Mouse (Mus musculus): Measurements from ENCODE around the gene Creb3l1. TPM values are rescaled to one million over a fixed set of nuclear protein-coding genes. Genes with fewer than 3 reads are reported as not detected.
A peak's percentile ranks its signal among the peaks of the same experiment; 100 is the strongest.

Creb3l1 gene
- polyA plus RNA-seq, 1 experiment from 2014 or later, result 0.96 TPM

DNA sequence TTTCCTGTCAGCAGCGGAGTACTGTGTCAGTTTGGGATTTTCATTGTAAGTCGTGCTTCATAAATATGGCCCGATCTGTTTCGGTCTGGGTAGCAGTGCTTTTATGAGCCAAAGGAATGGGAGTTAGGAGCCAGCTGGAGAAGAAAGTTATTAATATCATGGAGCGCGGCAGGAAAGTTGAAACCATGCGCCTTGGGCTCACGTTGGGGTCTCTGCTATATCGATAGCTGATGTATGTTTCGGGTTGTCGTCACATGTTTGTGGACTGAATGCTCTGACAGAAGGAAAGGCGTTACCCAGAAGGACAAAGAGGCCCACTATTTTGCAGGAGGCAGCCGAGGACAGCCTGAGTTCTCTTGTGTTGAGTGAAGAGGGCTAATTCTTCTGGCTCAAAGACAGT is 32.5 kb upstream of the Creb3l1 start:
- Histone ChIP-seq H3K4me3 (no peak overlapping the region), H3K27me3 (ENCODE audit: low read depth, poor library complexity, severe bottlenecking) (peaks cover 97% of the 10 kb centered on the region), H3K36me3 (no peaks in the 10 kb centered on the region), H3K27ac (replicated peaks) (no peak overlapping the region), H3K4me1 (peaks cover 36% of the 10 kb centered on the region), H3K9me3 (replicated peaks) (no peaks in the 10 kb centered on the region)
- WGBS, result 88% methylated on average over 13 of the region's 13 CpGs
- DNase-seq (ENCODE audit: low spot score), result no peak

DNA sequence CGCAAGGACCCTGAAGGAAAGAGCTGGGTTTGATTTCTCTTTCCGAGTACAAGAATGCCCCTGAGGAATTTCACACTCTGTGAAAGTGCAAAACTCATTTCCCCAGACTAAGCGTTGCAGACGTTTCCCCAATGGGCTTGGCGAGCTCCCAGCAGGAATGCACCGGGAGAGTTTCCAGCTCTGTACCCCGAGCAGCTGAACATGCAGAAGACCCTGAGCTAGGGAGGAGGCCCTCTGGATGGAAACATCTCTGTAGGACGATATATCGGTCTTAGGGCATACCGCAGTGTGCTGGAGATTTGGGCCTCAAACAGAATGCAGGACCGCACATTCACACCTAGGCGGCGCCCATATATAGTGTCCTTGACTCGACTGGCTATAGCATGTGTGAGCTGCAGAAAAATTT is 31.5 kb upstream of the Creb3l1 start:
- Histone ChIP-seq H3K4me3 (peak overlapping the region; percentile 45), H3K36me3 (no peaks in the 10 kb centered on the region), H3K9me3 (replicated peaks) (no peaks in the 10 kb centered on the region), H3K27ac (replicated peaks) (peak overlapping the region; percentile 76), H3K4me1 (peaks cover 36% of the 10 kb centered on the region), H3K27me3 (ENCODE audit: low read depth, poor library complexity, severe bottlenecking) (peaks cover 91% of the 10 kb centered on the region)
- WGBS, result 3% methylated on average over 14 of the region's 14 CpGs
- peak; percentile 73 for DNase-seq (ENCODE audit: low spot score)

DNA sequence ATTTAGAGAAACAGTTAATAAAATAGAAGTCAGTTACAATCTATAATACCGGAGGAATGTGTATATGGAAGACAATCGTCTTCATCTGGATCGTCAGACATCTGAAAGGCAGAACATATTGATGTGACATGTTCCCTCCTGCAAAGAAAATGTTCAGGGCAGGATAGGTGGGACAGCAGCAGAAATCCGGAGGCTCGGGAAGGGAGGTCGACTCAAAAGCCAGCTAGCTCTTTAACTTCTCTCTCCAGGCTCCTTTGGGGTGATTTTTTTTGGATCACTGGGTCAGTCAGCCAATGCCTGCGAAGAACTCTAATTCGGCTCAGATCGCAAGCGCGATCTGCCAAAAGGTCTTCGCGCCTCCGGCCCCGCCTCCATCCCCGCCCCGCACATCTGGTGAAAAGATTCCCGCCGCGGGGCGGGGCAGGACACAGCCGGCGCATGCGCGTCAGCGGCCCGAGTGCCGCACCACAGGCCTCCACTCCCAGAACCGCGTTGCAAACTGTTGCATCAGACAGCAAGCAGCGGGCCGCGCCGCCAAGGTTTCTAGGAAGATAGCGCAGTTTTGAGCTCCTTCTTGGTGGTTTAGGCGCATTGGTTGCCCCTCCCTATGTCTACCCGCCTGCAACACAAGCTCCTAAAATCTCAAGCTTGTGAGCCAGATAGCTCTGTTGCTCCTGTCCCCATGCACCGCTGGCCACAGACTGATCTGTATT is 31.0 kb upstream of the Creb3l1 start:
- peaks cover 91% of the 10 kb centered on the region for H3K27me3 ChIP-seq (ENCODE audit: low read depth, poor library complexity, severe bottlenecking)

DNA sequence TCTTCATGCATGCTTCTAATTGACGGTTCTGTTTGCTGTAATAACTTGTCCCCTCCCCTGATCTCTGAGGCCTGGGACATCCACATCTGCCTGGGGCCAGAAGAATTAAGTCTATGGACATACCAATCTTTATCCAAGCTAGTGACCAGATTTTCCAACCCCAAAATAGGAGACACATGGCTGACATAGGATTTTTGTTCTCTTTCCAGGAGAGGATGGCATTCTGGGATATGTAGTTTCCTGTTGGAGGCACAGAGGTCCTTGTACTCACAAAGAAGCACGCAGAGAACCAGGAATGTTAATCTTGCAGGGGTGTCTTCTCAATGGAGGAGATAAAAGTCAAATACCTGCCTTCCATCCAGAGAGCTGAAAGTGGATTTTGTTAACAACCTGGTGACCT is 28.5 kb upstream of the Creb3l1 start:
- DNase-seq (ENCODE audit: low spot score), result no peak
- Histone ChIP-seq H3K27ac (replicated peaks) (no peak overlapping the region), H3K27me3 (ENCODE audit: low read depth, poor library complexity, severe bottlenecking) (peaks cover 73% of the 10 kb centered on the region), H3K4me3 (no peak overlapping the region), H3K4me1 (peaks cover 14% of the 10 kb centered on the region), H3K9me3 (replicated peaks) (no peaks in the 10 kb centered on the region), H3K36me3 (no peaks in the 10 kb centered on the region)
- 41% methylated on average over 2 of the region's 2 CpGs for WGBS

More for the DNA sequence above, 31.0 kb upstream of the Creb3l1 start:
- Histone ChIP-seq H3K27ac (replicated peaks) (peak overlapping the region; percentile 76), H3K9me3 (replicated peaks) (no peaks in the 10 kb centered on the region), H3K36me3 (no peaks in the 10 kb centered on the region), H3K4me3 (peak overlapping the region; percentile 45), H3K4me1 (peaks cover 35% of the 10 kb centered on the region)
- DNase-seq (ENCODE audit: low spot score), result peak; percentile 90
- WGBS, result 4% methylated on average over 38 of the region's 38 CpGs

DNA sequence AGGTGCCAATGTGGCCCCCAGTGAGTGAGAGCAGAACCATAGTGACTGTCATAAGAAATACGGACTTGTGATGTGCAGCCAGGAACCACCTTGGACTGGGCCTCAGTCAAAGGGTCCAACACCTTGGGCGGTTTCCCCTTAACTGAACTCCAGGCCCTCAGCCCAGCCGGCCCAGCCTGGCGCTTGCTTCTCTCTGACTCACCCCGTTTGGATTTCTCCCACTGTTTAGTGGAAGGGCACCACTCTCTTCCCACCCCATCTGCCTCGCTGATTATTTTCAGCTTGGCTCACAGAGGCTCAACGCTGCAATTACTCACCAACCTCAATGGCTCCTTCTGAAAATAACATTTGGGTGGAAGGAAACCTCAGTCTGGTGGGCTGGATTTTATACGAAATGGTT is 27.9 kb upstream of the Creb3l1 start:
- H3K9me3 ChIP-seq (replicated peaks), result no peaks in the 10 kb centered on the region
- no peak overlapping the region for H3K27ac ChIP-seq (replicated peaks)
- peaks cover 71% of the 10 kb centered on the region for H3K27me3 ChIP-seq (ENCODE audit: low read depth, poor library complexity, severe bottlenecking)
- WGBS, result 91% methylated on average over 8 of the region's 8 CpGs
- H3K4me3 ChIP-seq, result no peak overlapping the region
- no peak for DNase-seq (ENCODE audit: low spot score)
- no peaks in the 10 kb centered on the region for H3K36me3 ChIP-seq
- H3K4me1 ChIP-seq, result peaks cover 18% of the 10 kb centered on the region

DNA sequence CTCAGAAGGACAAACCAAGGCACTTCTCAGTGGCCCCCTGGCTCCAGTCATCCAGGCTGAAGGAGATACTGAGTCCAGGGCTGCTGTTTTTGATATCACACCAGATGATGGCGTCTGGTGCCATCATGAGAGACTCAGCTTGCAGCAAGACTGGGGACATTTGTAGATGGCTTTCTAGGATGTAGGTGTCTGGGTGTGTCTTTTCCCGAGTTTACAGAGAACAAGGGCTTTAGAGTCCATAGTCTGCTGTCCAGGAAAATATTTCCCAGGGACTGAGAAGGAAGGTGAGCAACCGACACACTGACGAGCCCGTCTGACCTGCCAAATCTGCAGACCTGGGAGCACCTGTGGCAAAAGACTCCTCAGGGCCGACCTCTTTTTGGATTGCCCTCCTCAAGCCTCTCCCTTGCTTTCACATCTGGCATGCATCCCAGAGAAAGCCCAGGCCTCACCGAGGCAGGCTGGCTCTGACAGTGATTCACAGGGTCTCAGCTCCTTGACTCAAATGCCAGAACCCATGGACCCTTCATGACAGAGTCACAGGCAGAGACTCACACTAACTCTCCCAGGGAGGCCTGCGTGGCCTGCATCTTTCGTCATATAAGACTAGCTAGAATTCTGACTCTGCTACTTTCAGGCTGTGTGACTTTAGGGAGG is 23.9 kb upstream of the Creb3l1 start:
- no peak for DNase-seq (ENCODE audit: low spot score)
- Histone ChIP-seq H3K4me3 (no peak overlapping the region), H3K36me3 (no peaks in the 10 kb centered on the region), H3K27ac (replicated peaks) (no peak overlapping the region), H3K4me1 (peaks cover 4% of the 10 kb centered on the region; the same call in 1 of the 2 replicates), H3K27me3 (ENCODE audit: low read depth, poor library complexity, severe bottlenecking) (peaks cover 34% of the 10 kb centered on the region), H3K9me3 (replicated peaks) (no peaks in the 10 kb centered on the region)
- WGBS, result 72% methylated on average over 9 of the region's 9 CpGs

DNA sequence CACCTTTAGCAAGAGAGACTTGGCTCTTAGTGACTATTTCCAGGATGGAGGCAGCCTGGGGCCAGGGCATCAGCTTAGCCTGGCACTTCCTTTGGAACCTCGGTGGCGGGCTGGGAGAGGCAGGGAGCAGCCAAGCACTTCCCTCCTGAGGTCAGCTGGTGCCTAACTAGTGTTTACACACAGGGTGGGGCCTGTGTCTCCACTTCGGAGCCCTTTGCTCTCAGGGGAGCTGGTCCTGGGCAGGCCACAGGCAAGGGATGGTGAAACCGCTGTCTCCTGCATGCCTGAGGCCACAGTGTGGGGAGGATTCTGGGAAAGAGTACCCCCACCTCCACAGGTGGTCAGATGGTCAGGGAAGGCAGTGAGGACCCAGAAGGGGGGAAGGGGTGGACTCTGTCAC is 23.3 kb upstream of the Creb3l1 start:
- 34% methylated on average over 4 of the region's 4 CpGs for WGBS
- no peak for DNase-seq (ENCODE audit: low spot score)
- no peak overlapping the region for H3K4me3 ChIP-seq
- peaks cover 4% of the 10 kb centered on the region; the same call in 1 of the 2 replicates for H3K4me1 ChIP-seq
- no peaks in the 10 kb centered on the region for H3K9me3 ChIP-seq (replicated peaks)
- H3K36me3 ChIP-seq, result no peaks in the 10 kb centered on the region
- H3K27ac ChIP-seq (replicated peaks), result no peak overlapping the region
- peaks cover 28% of the 10 kb centered on the region for H3K27me3 ChIP-seq (ENCODE audit: low read depth, poor library complexity, severe bottlenecking)

DNA sequence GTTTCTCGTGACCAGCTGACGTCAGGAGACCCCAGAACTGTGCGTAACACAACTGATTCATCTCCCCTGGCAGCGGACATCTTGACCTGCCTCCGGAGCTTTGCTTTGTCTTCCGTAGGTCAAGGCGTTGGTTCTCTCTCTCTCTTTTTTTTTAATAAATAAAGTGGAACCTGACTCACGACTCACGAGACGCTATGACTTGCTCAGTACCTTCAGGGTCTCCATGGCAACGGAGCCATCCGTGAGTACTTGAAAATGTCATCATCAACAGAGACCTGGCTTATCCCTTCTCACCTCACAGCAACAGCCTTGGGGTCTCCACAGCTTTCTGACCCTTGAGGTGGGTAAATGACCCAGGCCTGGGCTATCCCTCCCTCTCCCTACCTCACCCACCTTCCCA is 19.0 kb upstream of the Creb3l1 start:
- no peaks in the 10 kb centered on the region for H3K36me3 ChIP-seq
- 0 out of 2 replicates have a peak, but pooled peaks cover 4% of the 10 kb centered on the region for H3K27me3 ChIP-seq (ENCODE audit: low read depth, poor library complexity, severe bottlenecking)
- no peak overlapping the region for H3K27ac ChIP-seq (replicated peaks)
- H3K4me1 ChIP-seq, result peaks cover 4% of the 10 kb centered on the region; the same call in 1 of the 2 replicates
- WGBS, result 90% methylated on average over 12 of the region's 12 CpGs
- H3K9me3 ChIP-seq (replicated peaks), result no peaks in the 10 kb centered on the region
- DNase-seq (ENCODE audit: low spot score), result no peak
- no peak overlapping the region for H3K4me3 ChIP-seq

DNA sequence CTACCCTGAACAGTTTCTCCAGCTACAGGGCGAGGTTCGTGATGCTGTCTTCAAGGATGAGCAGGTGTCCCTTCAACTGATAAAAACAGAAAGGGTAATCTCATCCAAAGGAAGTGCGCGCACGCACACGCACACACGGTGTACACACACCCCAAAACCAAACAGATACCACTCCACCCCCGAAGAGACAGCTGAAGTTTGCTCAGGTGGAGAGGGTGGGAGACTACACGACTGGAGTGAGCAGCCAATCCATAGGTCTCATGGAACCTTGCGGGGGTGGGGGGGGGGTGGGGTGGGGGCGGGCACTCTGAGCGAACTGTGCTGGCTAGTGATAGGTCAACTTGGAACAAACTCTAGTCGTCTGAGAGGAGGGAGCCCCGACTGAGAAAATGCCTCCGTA is 17.2 kb upstream of the Creb3l1 start:
- no peaks in the 10 kb centered on the region for H3K4me1 ChIP-seq
- WGBS, result 79% methylated on average over 15 of the region's 15 CpGs
- DNase-seq (ENCODE audit: low spot score), result no peak
- no peaks in the 10 kb centered on the region for H3K27me3 ChIP-seq (ENCODE audit: low read depth, poor library complexity, severe bottlenecking)
- no peaks in the 10 kb centered on the region for H3K36me3 ChIP-seq
- no peak overlapping the region for H3K4me3 ChIP-seq
- H3K9me3 ChIP-seq (replicated peaks), result no peaks in the 10 kb centered on the region
- H3K27ac ChIP-seq (replicated peaks), result no peak overlapping the region

DNA sequence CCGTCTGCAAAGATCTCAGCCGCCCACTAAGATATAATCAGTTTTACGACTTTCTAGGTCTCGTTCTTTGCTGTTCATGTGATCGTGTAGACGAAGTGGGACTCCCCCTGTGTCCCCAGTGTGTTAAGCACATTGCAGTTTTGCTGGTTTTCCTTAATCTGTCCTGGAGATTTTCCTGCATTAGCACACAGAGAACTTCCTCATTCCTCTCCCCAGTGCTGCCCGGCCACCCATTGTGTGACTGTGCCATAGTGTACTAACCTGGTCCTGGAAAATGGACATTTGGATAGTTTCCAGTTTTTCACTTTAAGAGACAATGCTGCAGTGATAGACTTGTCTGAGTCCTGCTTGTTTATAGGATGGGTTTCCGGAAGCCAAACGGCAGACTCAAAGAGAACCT is 10.0 kb upstream of the Creb3l1 start:
- Histone ChIP-seq H3K4me1 (no peaks in the 10 kb centered on the region), H3K36me3 (no peaks in the 10 kb centered on the region), H3K4me3 (no peak overlapping the region), H3K27ac (replicated peaks) (no peak overlapping the region), H3K9me3 (replicated peaks) (no peaks in the 10 kb centered on the region), H3K27me3 (ENCODE audit: low read depth, poor library complexity, severe bottlenecking) (0 out of 2 replicates have a peak, but pooled peaks cover 4% of the 10 kb centered on the region)
- 87% methylated on average over 9 of the region's 9 CpGs for WGBS
- no peak for DNase-seq (ENCODE audit: low spot score)

DNA sequence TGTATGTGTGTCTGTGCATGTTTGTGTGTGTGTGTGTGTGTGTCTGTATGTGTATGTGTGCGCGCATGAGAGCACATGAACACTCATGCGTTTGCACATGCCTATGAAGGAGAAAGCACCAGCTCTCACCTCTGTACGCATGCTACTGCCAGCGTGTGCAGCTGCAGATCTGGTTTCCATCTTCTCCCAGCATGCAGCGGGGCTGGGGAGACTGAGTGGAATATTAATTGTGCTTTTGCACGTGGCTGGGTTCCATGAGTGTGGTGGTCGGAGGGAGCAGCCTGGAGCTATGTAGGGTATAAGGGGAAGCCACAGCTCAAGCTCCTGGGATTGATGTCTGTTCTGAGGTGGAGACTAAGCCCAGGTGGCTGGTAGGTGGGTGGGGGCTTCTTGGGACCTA is 6.3 kb upstream of the Creb3l1 start:
- no peaks in the 10 kb centered on the region for H3K9me3 ChIP-seq (replicated peaks)
- H3K4me1 ChIP-seq, result peaks cover 4% of the 10 kb centered on the region; the same call in 1 of the 2 replicates
- WGBS, result 90% methylated on average over 8 of the region's 8 CpGs
- H3K4me3 ChIP-seq, result no peak overlapping the region
- no peaks in the 10 kb centered on the region for H3K36me3 ChIP-seq
- H3K27ac ChIP-seq (replicated peaks), result no peak overlapping the region
- no peak for DNase-seq (ENCODE audit: low spot score)
- peaks cover 25% of the 10 kb centered on the region for H3K27me3 ChIP-seq (ENCODE audit: low read depth, poor library complexity, severe bottlenecking)

DNA sequence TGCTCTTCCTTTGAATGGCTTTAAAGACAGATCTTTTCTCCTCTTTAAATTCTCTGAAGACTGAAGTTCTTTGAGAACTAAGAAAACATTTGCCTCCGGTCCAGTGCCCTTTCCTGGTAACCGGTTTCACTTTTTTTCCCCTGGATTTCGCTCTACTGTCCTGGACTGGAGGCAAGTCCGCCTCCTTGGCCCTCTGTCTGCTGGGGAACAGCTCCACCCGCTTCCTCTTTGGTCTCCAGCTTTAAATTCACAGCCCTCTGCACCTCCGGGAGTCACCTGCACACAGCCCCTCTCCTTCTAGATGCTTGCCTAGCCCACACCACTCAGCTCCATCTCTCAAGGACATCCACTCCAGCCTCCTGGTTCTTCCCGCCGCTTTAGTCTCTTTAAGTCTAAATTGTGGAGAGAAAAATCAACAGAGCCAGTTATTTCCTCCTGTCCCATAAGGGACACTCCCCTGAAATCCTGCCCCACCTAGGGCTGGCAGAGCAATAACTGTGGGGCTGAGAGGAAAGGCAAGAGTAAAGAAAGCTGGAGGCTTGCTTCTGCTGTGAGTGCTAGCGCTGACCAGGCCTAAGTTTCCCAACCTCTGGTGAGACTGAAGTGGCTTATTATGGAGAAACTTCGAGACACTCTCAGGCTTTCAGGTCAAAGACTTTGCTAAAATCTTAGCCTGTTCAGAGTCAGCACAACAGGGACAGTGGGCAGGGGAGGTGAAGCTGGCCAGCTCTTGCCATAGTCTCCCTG is 5.3 kb upstream of the Creb3l1 start:
- Histone ChIP-seq H3K27ac (replicated peaks) (no peak overlapping the region), H3K9me3 (replicated peaks) (no peaks in the 10 kb centered on the region), H3K36me3 (no peaks in the 10 kb centered on the region), H3K4me1 (peaks cover 4% of the 10 kb centered on the region; the same call in 1 of the 2 replicates), H3K27me3 (ENCODE audit: low read depth, poor library complexity, severe bottlenecking) (peaks cover 35% of the 10 kb centered on the region), H3K4me3 (no peak overlapping the region)
- DNase-seq (ENCODE audit: low spot score), result no peak
- WGBS, result 80% methylated on average over 10 of the region's 10 CpGs
